Mouse (Mus musculus) yolk sac, embryonic 10.5 days (tissue): Measurements from ENCODE around the gene Slc30a1.

Experiments
- DNase-seq: peaks from one replicate; pipeline ENCODE4 v3.0.0-alpha.2; 2017; ENCODE audit warnings: low spot score

Slc30a1 gene

DNA sequence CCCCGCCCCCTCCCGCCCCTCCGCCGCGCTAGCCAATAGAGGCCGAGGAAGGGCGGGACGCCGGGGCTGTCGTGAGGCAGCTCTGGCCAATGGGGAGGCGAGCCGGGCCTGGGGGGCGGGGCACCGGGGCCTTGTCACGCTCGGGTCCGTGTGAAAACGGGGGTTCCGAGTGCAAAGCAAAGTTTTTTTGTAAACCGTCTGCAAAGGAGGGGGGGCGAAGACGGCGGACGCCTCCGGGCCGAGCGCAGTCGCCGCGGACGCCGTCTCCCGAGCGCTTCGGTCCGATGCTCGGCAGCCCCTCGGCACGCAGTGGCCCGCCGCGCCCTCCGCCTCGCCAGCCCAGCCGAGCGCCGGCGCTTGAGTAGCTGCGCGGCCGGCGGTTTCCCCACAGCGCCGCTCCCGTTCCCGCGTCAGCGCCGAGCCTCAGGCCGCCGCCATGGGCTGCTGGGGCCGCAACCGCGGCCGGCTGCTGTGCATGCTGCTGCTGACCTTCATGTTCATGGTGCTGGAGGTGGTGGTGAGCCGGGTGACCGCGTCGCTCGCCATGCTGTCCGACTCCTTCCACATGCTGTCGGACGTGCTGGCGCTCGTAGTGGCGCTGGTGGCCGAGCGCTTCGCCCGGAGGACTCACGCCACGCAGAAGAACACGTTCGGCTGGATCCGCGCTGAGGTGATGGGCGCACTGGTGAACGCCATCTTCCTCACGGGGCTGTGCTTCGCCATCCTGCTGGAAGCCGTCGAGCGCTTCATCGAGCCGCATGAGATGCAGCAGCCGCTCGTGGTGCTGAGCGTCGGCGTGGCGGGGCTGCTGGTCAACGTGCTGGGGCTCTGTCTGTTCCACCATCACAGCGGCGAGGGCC, at the start of gene Slc30a1:
Gene Slc30a1, plus strand, starts transcription at position 197 of the 860 bp plus-strand sequence.
- DNase-seq = peak; percentile 98

DNA sequence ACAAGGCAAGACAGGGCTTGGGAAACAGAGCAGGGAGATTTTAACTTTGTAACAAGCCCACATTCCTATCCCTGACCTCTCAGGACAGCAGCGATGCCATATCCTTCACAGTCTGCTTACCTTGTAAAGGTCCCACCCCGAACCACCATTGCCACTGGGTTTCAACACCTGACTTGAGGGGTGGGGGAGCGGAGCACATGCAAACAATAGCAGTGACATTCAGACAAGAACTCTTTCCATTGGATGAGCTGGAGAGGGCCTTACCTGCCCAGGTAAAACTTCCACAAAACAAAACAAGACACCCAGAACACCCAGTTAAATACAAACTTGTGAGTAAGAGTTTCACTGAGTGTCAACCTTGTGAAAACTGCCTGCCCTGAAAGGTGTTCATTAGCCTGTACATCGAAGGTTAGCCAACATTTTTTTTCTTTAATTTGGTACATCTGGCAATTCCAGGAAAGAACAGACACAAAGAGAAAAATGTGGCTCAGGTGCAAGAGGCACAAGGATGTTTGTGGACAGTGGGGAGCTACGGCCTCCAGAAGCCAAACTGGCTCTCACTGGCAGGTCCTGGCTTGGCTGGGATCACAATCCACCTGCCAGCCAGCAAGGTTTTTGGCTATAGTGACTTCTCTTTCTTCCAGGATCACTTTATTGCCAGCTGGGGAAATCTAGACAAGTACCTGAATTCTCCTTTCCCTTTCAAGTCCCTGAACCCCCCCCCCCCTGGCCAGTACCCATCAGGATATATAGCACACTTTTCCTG, 49.5 kb upstream of the Slc30a1 start:
- no peak for DNase-seq

DNA sequence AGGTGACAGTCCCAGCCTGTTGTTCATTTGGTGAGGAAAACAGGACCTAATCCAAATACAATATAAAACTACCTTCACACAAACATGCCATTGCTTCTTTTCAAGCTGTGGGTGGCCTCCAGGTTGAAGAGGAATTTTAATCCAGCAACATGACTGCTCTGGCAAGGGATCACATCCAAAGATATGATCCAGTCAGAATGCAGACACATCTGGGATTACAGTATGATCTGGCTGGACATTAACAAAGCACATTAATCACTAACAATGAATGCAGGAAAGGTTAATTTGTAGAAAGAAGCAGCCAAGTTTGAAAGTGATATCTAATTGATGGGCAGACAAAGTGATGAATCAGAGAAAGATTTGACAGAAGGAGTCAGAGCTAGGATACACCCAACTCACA, 48.4 kb upstream of the Slc30a1 start:
- DNase-seq = no peak

DNA sequence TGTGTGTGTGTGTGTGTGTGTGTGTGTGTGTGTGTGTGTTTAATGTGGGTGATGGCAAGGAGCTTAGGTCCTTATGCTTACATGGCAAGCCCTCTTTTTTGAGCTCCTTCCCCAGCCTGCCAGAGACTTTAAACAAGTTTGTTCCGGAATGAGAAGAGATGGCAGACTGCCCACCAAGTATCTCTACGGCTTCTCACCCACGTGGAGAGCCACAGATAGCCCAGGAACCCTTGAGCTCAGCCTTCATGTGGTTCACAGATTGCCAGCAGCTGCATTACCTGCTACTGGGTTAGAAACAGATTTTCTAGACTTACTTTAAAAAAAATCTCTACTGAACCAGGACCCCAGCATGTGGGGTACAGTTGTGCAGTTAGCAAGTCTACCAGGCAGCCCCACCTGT, 46.7 kb upstream of the Slc30a1 start:
- DNase-seq = no peak

DNA sequence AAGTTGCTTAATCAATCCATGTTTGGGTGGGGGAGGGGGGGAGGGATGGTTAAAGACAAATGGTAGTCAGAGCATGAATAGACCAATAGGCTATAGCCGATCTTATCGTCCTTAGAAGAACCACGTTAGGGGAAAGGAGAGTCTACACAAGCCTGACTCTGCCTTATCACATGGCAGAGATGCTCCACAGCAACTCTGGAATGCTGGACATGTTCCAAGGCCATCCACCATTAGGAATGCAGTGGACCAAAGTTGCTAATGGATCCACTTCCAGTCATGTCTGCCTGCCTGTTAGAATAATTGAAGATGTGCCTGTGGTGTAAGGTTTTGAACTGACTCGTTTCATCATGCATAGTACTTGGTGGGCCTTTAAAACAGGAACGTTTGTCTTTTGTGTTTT, 45.3 kb upstream of the Slc30a1 start:
- DNase-seq = no peak

DNA sequence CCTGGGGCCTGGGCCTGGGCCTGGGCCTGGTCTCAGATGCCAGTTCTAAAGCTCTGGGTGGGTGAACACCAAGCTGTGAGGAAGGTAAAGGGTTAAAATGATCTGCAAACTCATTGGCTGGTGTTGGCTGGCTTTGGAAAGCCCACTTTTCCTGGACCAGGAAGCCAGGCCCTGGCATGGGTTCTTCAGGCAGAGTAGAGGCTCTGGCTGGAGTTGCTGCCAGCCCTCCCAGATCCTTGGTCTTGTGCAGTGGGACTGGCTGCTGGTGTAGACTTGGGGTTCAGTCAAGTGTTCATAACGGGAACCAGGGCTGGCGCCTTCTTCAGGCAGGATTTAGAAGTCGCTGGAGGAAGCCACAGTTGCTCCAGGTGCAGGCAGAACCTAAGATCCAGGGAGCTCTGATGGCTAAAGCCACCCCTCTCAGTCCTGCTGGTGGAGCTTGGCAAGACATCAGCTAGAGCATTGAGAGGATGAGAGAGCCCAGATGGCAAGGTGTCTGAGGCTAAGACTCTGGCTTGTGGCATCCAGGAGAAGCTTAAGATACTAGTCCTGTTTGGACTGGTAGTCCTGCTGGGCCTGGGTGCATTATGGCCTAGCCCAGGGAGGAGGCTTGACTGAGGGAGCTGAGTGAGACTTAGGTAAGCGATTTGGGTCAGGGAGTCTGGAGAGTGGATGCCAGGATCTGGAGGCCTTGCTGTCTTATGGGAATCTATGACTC, 42.6 kb upstream of the Slc30a1 start:
- no peak for DNase-seq

DNA sequence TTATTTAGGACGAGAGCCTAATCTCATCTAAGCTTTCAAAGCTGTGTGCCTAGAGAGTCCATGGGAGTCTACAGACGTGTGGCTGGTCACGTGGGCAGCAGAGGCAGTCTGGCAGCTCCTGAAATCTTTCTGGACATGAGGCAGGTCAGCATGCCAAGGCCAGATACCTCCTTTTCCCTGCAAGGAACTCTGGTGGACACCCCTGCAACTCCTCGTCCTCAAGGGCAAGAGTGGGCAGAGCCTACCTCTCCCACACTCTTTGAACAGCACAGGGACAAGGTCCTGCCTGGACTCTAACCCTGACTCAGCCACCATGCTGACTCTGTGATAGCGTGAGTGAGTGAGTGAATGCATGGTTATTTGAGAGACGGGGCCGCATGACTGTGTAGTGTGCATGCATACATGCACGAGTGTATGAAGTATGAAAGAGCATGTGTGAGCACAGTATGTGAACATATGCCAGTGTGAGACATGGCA, 42.0 kb upstream of the Slc30a1 start:
- DNase-seq = no peak

DNA sequence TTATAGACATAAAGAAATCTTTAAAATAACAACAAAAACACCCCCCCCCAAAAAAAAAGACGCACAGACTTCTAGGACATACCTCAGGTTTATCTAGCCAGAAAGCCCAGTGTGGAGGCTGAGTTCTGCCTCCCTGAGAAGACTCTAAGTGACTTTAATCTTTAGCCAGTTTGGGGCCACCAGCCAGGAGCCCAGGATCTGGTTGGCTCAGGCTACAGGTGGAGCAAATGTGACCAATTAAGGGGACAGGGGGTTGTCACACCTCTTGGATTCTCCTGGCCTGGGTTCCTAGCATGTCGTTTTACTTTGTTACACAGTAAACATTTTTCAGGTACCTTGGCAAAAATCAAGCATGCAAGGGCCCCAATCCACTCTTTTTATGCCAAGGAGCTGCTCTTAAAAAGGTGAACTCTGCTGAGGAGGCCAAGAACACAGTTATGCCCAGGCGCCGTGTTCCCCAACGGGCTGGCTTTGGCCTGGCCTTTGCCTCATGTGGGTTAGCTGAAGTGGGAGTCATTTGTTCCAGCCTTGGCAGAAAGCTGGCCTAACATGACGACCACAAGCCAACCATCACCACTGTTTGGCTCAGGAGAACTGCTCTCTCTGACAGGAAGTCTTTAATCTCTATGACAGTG, 34.4 kb upstream of the Slc30a1 start:
- no peak for DNase-seq

DNA sequence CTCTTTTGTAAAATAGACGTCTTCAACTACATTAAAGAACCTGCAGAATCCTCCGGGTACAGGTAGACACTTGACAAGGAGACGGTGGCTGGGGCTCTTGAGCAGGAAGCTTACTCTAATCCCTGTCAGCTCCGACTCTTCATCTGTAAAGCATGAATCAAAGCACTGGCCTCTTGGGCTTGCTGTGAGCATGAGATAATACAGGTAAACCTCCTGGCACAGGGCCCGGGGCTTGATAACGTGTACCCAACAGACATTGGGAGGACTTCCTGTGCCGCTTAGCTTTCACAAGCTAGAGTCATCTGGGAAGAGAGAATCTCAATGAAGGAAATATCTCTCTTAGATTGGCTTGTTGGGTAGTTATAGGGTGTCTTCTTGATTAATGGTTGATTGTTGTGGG, 31.6 kb upstream of the Slc30a1 start:
- DNase-seq = no peak

DNA sequence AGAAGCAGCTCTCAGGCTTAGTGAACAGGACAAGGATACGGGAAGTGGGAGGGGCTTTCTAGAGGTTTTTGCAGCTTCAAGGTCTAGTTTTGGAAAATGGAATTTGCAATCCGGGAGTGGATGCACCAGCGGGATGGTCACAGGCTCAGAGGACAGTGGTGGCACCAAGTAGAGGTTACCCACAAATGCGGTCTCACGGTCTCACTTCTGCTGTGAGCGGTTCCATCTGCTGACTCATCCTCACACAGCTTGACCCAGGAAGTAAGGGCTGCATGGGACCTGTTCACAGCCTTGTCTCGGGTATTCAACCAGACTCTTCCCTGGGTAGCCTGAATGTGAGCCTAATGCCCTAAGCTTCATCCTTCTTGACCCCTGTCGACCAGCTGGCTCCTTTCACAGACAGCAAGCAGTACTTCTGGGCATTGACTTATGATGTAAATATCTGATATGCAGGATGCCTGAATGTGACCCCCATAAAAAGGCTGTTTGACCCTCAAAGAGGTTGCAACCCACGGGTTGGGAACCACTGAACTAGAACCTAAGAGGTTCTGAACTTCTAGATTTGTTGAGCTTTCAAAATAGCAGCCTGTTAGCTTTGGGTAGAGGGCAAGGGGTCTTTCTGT, 30.8 kb upstream of the Slc30a1 start:
- no peak for DNase-seq

DNA sequence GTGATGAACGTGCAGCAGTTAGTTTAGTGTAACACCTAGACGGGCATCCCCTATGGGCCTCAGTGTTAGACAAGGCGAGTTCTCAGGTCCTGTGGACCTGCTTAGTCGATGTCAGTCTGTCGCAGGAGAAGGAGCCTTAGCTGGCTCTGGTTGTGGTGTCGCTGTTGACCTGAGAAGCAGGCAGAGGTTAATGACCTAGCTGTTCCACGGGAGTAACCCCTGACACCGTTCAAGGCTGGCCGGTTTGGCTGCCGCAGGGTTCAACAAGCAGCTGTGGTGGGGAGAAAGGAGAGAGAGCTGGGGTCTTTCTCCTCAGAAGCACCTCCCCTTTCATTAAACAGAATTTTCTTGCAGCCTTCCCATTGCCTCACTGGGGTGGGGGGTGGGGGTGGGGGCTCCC, 28.9 kb upstream of the Slc30a1 start:
- no peak for DNase-seq

DNA sequence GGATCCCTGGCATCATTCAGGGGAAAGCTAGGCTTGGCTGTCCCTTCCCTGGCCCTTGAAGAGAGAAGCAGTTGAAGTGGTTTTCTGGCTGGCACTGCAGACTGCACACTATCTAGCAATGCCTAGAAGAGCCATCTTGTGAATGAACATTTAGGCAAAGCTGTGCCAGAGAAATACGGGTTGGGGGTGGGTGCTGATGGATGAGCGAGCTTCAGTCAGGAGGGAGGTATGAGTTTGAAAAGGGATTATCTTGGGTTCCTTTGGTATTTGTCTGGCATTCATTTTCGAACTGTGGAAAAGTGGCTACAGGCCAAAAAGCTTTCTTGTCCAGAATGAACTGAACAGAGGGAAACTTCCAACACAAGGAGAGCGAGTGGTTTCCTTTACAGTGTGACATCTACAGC, 28.0 kb upstream of the Slc30a1 start:
- no peak for DNase-seq

DNA sequence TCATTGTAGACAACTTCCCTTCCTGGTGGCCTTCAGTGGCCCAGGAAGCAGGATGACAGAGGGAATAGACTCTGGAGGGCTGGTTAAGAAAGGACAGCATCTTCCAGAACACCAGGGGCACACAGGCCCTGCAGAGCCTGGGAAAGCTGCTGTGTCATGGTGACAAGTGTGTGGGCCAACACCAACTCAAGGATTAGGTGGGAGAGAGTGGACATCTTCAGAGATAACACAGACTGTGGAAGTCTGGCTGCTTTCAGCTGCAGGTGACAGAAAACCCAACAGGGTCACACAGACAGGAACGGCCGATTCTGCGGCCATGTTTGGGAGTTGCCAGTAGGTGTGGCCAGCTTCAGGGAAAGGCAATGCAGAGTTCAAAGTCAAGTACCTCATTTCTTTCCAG, 26.3 kb upstream of the Slc30a1 start:
- no peak for DNase-seq

DNA sequence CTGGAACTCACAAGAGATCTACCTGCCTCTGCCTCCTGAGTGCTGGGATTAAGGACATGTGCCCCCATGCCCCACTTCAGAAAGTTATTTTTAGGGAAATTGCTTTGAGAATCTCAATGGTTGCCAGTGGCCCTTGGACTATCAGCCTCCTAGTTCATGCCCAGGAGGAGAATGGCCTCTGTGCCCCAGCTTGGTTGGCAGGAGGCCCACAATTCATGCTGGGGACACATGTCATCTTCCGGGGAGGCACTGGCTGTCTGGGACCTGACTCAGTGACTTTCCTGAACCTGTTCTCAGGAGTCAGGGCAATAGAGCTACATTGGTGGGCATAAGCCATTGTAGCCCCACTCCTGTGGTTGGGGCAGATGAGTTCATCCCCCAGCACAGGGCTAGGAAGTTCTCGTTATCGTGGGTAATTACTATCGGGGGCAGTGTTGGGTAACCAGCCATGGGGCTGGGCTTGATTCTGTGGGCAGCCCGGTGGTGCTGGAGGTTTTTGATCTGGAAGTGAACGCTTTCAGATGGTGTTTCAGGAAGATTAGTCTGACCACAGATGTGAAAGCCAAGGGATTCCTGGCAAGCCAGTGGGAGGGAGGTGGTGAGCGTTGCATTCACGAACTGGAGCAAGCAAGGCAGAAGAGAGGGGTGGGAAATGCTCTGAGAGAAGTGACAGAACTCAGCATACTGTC, 25.5 kb upstream of the Slc30a1 start:
- no peak for DNase-seq

DNA sequence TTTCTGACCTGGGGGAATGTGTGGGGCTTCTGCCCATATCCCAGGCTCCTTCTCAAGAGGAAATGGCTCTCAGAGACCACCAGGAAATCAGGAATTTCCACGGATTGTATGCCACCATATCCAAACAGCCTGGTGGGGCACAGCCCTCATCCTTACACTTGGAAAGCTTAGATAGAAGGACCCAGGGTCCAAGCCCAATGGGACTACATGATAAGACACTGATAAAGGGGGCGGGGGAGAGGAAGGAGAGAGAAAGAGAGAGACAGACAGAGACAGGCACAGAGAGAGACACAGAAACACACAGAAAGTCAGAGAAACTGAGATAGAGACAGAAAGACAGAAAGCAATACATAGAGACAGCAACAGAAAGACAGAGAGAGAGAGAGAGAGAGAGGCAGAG, 24.9 kb upstream of the Slc30a1 start:
- no peak for DNase-seq

DNA sequence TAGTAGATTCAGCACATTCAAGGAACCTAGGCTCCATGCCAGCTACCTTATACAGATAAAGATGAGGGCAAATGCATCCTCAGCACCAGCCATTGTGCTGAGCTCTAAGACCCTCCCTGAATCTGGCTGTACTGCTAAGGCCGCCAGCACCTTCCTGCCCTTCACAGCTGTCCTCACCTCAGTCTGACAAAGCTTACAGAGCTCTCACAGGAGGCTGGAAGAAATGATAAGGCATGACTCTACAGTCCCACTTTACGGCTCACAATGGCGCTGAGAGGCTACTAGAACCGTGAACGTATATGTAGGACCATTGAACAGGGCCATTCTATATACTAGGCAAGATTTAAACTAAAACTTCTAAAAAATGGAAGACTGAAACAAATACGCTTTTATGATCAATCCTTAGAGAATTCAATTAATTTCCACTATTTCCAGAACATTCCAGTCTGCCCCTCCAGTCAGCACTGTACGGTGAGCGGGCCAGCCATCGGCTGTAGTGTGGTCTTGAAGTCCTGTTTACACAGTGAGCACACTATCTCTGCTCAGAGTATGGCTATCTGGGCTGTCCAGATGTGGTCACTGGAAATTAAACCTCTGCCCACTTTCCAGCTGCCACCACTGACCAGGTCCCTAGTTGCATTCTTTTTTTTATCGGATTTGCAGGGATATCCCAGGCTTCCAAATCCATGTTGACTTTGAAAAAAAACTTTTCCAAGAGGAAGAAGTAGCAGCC, 23.9 kb upstream of the Slc30a1 start:
- DNase-seq = peak; percentile 9

DNA sequence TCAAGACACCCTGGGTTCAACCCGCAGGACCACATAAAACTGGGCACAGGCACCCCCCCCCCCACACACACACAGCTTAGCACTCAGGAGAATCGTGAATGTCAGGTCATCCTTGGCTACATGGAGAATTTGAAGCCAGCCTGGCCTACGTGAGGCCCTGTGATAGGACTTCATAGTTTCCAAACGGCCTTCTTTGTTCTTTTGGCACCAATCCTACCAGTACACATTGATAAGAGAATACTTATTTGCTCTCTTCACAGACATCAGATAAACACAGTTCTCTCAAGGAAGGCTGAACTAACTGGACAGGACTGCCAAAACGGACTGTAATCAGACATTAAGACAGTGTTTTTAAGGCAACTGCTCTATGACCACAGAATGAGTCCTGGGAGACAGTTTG, 22.9 kb upstream of the Slc30a1 start:
- DNase-seq = no peak

DNA sequence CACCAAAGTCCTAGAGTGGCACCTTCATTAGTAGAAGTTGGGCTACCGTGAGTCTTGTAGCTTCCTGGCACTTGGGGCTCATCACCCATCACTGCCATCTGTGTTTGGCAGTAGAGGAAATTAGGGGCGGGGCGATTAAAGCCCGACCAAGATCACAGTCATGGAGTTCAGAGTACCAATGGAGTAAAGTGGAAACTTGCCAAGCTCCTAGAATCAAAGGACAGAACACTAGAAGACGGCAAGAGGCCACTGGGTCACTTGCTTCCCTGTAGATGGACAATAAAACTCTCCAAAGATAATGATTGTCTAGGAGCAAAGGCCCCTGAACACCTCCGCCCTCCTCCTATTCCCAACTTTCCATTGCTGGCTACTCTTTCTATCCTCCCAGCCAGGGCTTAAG, 14.7 kb upstream of the Slc30a1 start:
- DNase-seq = no peak

DNA sequence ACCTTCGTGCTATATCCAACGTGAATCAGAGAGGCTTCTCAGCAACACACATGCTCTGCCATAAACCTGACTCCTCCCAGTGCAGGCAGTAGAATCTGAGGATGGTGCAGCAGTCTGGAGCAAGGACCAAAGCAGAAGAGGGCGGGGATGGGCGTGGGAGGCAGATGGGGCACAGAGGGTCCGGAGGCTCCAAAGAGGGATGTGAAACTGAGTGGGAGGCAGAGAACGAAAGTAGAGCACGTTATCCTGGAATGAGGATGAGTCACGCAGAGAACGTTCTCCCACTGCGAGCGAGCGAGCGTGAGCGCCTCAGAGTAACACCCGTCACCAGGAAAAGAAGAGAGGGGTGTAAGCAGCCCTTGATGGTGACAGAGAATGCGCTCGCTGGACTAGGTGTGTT, 12.2 kb upstream of the Slc30a1 start:
- no peak for DNase-seq

DNA sequence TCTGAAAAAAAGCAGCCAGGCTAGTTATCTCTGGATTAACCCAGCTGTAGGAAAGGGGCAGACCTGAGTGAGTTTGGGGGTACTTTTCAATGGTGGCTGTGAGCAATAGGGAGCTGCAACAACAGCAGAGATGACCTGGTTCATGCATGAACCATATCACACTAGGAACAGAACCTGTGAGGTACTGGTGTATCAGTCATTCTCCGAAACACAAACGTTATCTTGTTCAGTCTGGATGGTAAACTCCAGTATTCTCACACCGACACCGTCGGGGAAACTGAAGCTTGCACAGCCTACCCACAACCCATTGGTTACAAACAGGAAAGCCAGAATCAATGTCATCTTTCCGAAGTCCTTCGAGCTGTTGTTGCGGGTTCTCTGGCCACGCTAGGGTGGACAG, 11.7 kb upstream of the Slc30a1 start:
- no peak for DNase-seq
